In genomic region chr4:32063291-32063690, GRCm38 (mm10) we compare ENCODE assay signal across 19 mouse cellular contexts.
DNase-seq lines count a peak whose midpoint lies in the region; ATAC-seq and TF ChIP-seq lines count a peak whose summit lies in the region.
"Had no signal": no experiment of that assay in that cellular context is flagged by ENCODE, and none has a peak within 500 bp of the region (broad histone marks: within the 10 kb centered on the region; RNA-seq: fewer than 3 reads in every experiment).

No protein-coding gene starts in this region.

- WGBS in forebrain, embryonic 13.5 days, result 45% methylated on average over 3 of the region's 3 CpGs
- 84% methylated on average over 3 of the region's 3 CpGs for WGBS in forebrain, embryonic 11.5 days
- WGBS in intestine, embryonic 14.5 days, result 83% methylated on average over 3 of the region's 3 CpGs
- WGBS in intestine, postnatal 0 days, result 81% methylated on average over 3 of the region's 3 CpGs
- 80% methylated on average over 3 of the region's 3 CpGs for WGBS in midbrain, embryonic 13.5 days
- WGBS in midbrain, embryonic 15.5 days, result 62% methylated on average over 3 of the region's 3 CpGs

- H3K9me3 ChIP-seq in forebrain, embryonic 13.5 days (replicated peaks), result no peaks in the 10 kb centered on the region
- no peaks in the 10 kb centered on the region for H3K9me3 ChIP-seq in forebrain, embryonic 11.5 days (ENCODE audit: control insufficient read depth, low read length)
- H3K9me3 ChIP-seq in intestine, embryonic 14.5 days (ENCODE audit: control insufficient read depth, low read length), result no peaks in the 10 kb centered on the region
- H3K9me3 ChIP-seq in intestine, postnatal 0 days (ENCODE audit: control insufficient read depth), result no peaks in the 10 kb centered on the region
- no peaks in the 10 kb centered on the region for H3K9me3 ChIP-seq in midbrain, embryonic 13.5 days
- no peaks in the 10 kb centered on the region for H3K9me3 ChIP-seq in midbrain, embryonic 15.5 days
- H3K9me3 ChIP-seq: embryonic facial prominence, embryonic 13.5 days; heart, embryonic 13.5 days; hindbrain, embryonic 12.5 days had no signal

- ATAC-seq in forebrain, embryonic 13.5 days, result 0 out of 2 replicates have a peak, but pooled peaks have one; percentile 24
- no peak for ATAC-seq in forebrain, embryonic 11.5 days (replicated peaks; ENCODE audit: low FRiP score)
- no peak for ATAC-seq in intestine, embryonic 14.5 days (replicated peaks; ENCODE audit: low FRiP score, low TSS enrichment, low read depth)
- ATAC-seq in intestine, postnatal 0 days, result no peak
- peak; percentile 27; the same call in 1 of the 2 replicates for ATAC-seq in midbrain, embryonic 13.5 days
- no peak for ATAC-seq in midbrain, embryonic 15.5 days (replicated peaks)

- peaks cover 27% of the 10 kb centered on the region for H3K4me1 ChIP-seq in forebrain, embryonic 13.5 days
- H3K4me1 ChIP-seq in forebrain, embryonic 11.5 days (replicated peaks; ENCODE audit: control insufficient read depth, insufficient read depth, low read length), result peaks cover 3% of the 10 kb centered on the region; the same call in 1 of the 2 replicates
- H3K4me1 ChIP-seq in intestine, embryonic 14.5 days (replicated peaks; ENCODE audit: control insufficient read depth, insufficient read depth, low read length), result no peaks in the 10 kb centered on the region
- no peaks in the 10 kb centered on the region for H3K4me1 ChIP-seq in intestine, postnatal 0 days (replicated peaks; ENCODE audit: control insufficient read depth, insufficient read depth, low read length)
- peaks cover 12% of the 10 kb centered on the region; the same call in 1 of the 2 replicates for H3K4me1 ChIP-seq in midbrain, embryonic 13.5 days (replicated peaks)
- H3K4me1 ChIP-seq in midbrain, embryonic 15.5 days, result no peaks in the 10 kb centered on the region
- H3K4me1 ChIP-seq: embryonic facial prominence, embryonic 13.5 days; heart, embryonic 13.5 days had no signal

- H3K27ac ChIP-seq in forebrain, embryonic 13.5 days, result 0 out of 2 replicates have a peak overlapping the region, but pooled peaks have one; percentile 4
- no peak overlapping the region for H3K27ac ChIP-seq in forebrain, embryonic 11.5 days (ENCODE audit: low read depth, low read length)
- H3K27ac ChIP-seq in intestine, embryonic 14.5 days (ENCODE audit: low read depth), result no peak overlapping the region
- H3K27ac ChIP-seq in intestine, postnatal 0 days (ENCODE audit: low read depth, low read length), result no peak overlapping the region
- H3K27ac ChIP-seq in midbrain, embryonic 13.5 days, result no peak overlapping the region
- H3K27ac ChIP-seq in midbrain, embryonic 15.5 days, result no peak overlapping the region
- H3K27ac ChIP-seq: embryonic facial prominence, embryonic 13.5 days; gastrocnemius, adult 2 months; heart, embryonic 13.5 days; hindbrain, embryonic 12.5 days had no signal

- no peak for TF ChIP-seq CTCF in intestine, postnatal 0 days (IDR thresholded peaks at IDR 0.05; ENCODE audit: low read depth)
- no peak for TF ChIP-seq CTCF in brain, embryonic 14.5 days (IDR thresholded peaks at IDR 0.05; ENCODE audit: borderline replicate concordance, extremely low read depth, insufficient read depth, insufficient read length)

- DNase-seq in forebrain, embryonic 11.5 days (ENCODE audit: low spot score), result no peak
- DNase-seq in intestine, embryonic 14.5 days (ENCODE audit: low spot score), result peak; percentile 38
- peak; percentile 81 for DNase-seq in brain, embryonic 14.5 days (ENCODE audit: low read depth)
- DNase-seq in natural killer cell, adult 2 months (ENCODE audit: low spot score in 2 of 2), result no peak
- DNase-seq: adrenal gland, adult 8-10 months; adrenal gland, postnatal 36 days; cerebellum, adult 11 months; cerebellum, adult 8-10 months; cerebellum, postnatal 25 days; gastrocnemius, adult 2 months; gastrocnemius, postnatal 25 days; heart, postnatal 4 days had no signal

- H3K4me3 ChIP-seq in forebrain, embryonic 13.5 days, result no peak overlapping the region
- no peak overlapping the region for H3K4me3 ChIP-seq in forebrain, embryonic 11.5 days (ENCODE audit: low read depth, low read length)
- no peak overlapping the region for H3K4me3 ChIP-seq in intestine, embryonic 14.5 days (ENCODE audit: low read depth, low read length)
- no peak overlapping the region for H3K4me3 ChIP-seq in intestine, postnatal 0 days (ENCODE audit: low read depth, low read length)
- H3K4me3 ChIP-seq in midbrain, embryonic 13.5 days (replicated peaks), result no peak overlapping the region
- no peak overlapping the region for H3K4me3 ChIP-seq in midbrain, embryonic 15.5 days
- H3K4me3 ChIP-seq: embryonic facial prominence, embryonic 13.5 days; gastrocnemius, adult 2 months; heart, embryonic 13.5 days; hindbrain, embryonic 12.5 days had no signal

- H3K4me2 ChIP-seq in forebrain, embryonic 13.5 days, result no peak overlapping the region
- no peak overlapping the region for H3K4me2 ChIP-seq in forebrain, embryonic 11.5 days (ENCODE audit: low read depth, low read length, severe bottlenecking)
- H3K4me2 ChIP-seq in intestine, embryonic 14.5 days (ENCODE audit: low read length), result no peak overlapping the region
- H3K4me2 ChIP-seq in intestine, postnatal 0 days (replicated peaks; ENCODE audit: low read depth), result no peak overlapping the region
- H3K4me2 ChIP-seq in midbrain, embryonic 13.5 days (replicated peaks), result no peak overlapping the region
- H3K4me2 ChIP-seq in midbrain, embryonic 15.5 days, result no peak overlapping the region
- H3K4me2 ChIP-seq: embryonic facial prominence, embryonic 13.5 days; heart, embryonic 13.5 days; hindbrain, embryonic 12.5 days had no signal

- no peak for TF ChIP-seq POLR2A in brain, embryonic 14.5 days (IDR thresholded peaks at IDR 0.05; ENCODE audit: borderline replicate concordance, extremely low read depth, insufficient read depth, insufficient read length, poor library complexity, severe bottlenecking)

- H3K36me3 ChIP-seq in forebrain, embryonic 13.5 days (ENCODE audit: poor library complexity, severe bottlenecking), result no peaks in the 10 kb centered on the region
- no peaks in the 10 kb centered on the region for H3K36me3 ChIP-seq in forebrain, embryonic 11.5 days (ENCODE audit: control insufficient read depth, insufficient read depth, low read length)
- H3K36me3 ChIP-seq in intestine, embryonic 14.5 days (ENCODE audit: control insufficient read depth, insufficient read depth, low read length), result no peaks in the 10 kb centered on the region
- H3K36me3 ChIP-seq in intestine, postnatal 0 days (ENCODE audit: control insufficient read depth, insufficient read depth), result no peaks in the 10 kb centered on the region
- no peaks in the 10 kb centered on the region for H3K36me3 ChIP-seq in midbrain, embryonic 13.5 days
- H3K36me3 ChIP-seq in midbrain, embryonic 15.5 days (replicated peaks), result no peaks in the 10 kb centered on the region
- H3K36me3 ChIP-seq: embryonic facial prominence, embryonic 13.5 days; heart, embryonic 13.5 days; hindbrain, embryonic 12.5 days had no signal

- no peaks in the 10 kb centered on the region for H3K27me3 ChIP-seq in forebrain, embryonic 13.5 days
- H3K27me3 ChIP-seq in forebrain, embryonic 11.5 days (ENCODE audit: control insufficient read depth, insufficient read depth, low read length), result no peaks in the 10 kb centered on the region
- no peaks in the 10 kb centered on the region for H3K27me3 ChIP-seq in intestine, embryonic 14.5 days (replicated peaks; ENCODE audit: control insufficient read depth, insufficient read depth, low read length)
- H3K27me3 ChIP-seq in intestine, postnatal 0 days (replicated peaks; ENCODE audit: control insufficient read depth, insufficient read depth, low read length), result no peaks in the 10 kb centered on the region
- H3K27me3 ChIP-seq in midbrain, embryonic 13.5 days, result no peaks in the 10 kb centered on the region
- no peaks in the 10 kb centered on the region for H3K27me3 ChIP-seq in midbrain, embryonic 15.5 days (replicated peaks)
- H3K27me3 ChIP-seq: embryonic facial prominence, embryonic 13.5 days; heart, embryonic 13.5 days; hindbrain, embryonic 12.5 days had no signal

- no peak overlapping the region for H3K9ac ChIP-seq in forebrain, embryonic 13.5 days
- no peak overlapping the region for H3K9ac ChIP-seq in forebrain, embryonic 11.5 days (ENCODE audit: low read length)
- no peak overlapping the region for H3K9ac ChIP-seq in intestine, embryonic 14.5 days (ENCODE audit: low read length)
- no peak overlapping the region for H3K9ac ChIP-seq in intestine, postnatal 0 days (ENCODE audit: low read depth, low read length)
- no peak overlapping the region for H3K9ac ChIP-seq in midbrain, embryonic 13.5 days (replicated peaks)
- H3K9ac ChIP-seq in midbrain, embryonic 15.5 days, result no peak overlapping the region
- H3K9ac ChIP-seq: embryonic facial prominence, embryonic 13.5 days; heart, embryonic 13.5 days; hindbrain, embryonic 12.5 days had no signal

Comparison
In these comparisons a context has a peak if more than half of its experiments do, and no peak if none do; other contexts are left out.
1. ATAC-seq: peak in forebrain, embryonic 13.5 days (single experiment) and midbrain, embryonic 13.5 days (single experiment); none in forebrain, embryonic 11.5 days (single experiment), intestine, embryonic 14.5 days (single experiment), intestine, postnatal 0 days (single experiment) and midbrain, embryonic 15.5 days (single experiment).
2. DNase-seq: peak in intestine, embryonic 14.5 days (single experiment) and brain, embryonic 14.5 days (single experiment); none in forebrain, embryonic 11.5 days (single experiment) and natural killer cell, adult 2 months (0 of 2).